Mouse (Mus musculus) limb, embryonic 10.5 days (tissue): ENCODE measurements around the gene Pstpip1. TPM values are rescaled to one million over a fixed set of nuclear protein-coding genes. Genes with fewer than 3 reads are reported as not detected.

Experiments used
- DNase-seq: peaks from one replicate; pipeline ENCODE4 v3.0.0-alpha.2; 2017; ENCODE audit warnings: low spot score
- H3K27ac ChIP-seq: fragments of 300-500 bp; sonication (generic); 2 replicates; pipeline ENCODE4 v1.5.1; 2016; ENCODE audit warnings: mild to moderate bottlenecking
- H3K27me3 ChIP-seq: fragments of 300-500 bp; sonication (generic); 2 replicates; pipeline ENCODE4 v1.6.1; 2016; ENCODE audit warnings: low read depth, mild to moderate bottlenecking; ENCODE audit not compliant: poor library complexity, severe bottlenecking
- H3K36me3 ChIP-seq: fragments of 300-500 bp; sonication (generic); 2 replicates; pipeline ENCODE4 v1.6.1; 2016; ENCODE audit warnings: mild to moderate bottlenecking, moderate library complexity
- H3K4me1 ChIP-seq: fragments of 300-500 bp; sonication (generic); 2 replicates; pipeline ENCODE4 v1.6.1; 2016
- H3K4me3 ChIP-seq: fragments of 300-500 bp; sonication (generic); 2 replicates; pipeline ENCODE4 v1.5.1; 2016; ENCODE audit warnings: mild to moderate bottlenecking, moderate library complexity
- H3K9me3 ChIP-seq: fragments of 300-500 bp; sonication (generic); replicated peaks from 2 replicates; pipeline ENCODE4 v1.6.1; 2016; ENCODE audit warnings: mild to moderate bottlenecking
- WGBS: fragments of 180-500 bp; shearing (Covaris S2); methylation state at CpG from one replicate; pipeline ENCODE4 v1.1.7; 2016; 5-methylcytosine and 5-hydroxymethylcytosine counted together
- polyA plus RNA-seq: library from polyadenylated mRNA; unstranded; fragments of >200 nt; fragmentation: Nextera tagmentation; extraction: Ambion mirVana; gene quantifications from 2 replicates; pipeline ENCODE4 v1.2.1, GENCODE M21; 2016

Gene Pstpip1
- polyA plus RNA-seq, 1 experiment from 2014 or later = 0.64 TPM

GRCm38 (mm10) chr9:56118091-56118490, 28.3 kb downstream of the Pstpip1 start:
- Histone ChIP-seq H3K4me3 (no peak overlapping the region), H3K4me1 (peaks cover 38% of the 10 kb centered on the region), H3K9me3 (no peaks in the 10 kb centered on the region), H3K36me3 (no peaks in the 10 kb centered on the region), H3K27me3 (0 out of 2 replicates have a peak, but pooled peaks cover 10% of the 10 kb centered on the region), H3K27ac (no peak overlapping the region)
- no peak for DNase-seq
- WGBS = 79% methylated on average over 5 of the region's 5 CpGs

- H3K36me3 ChIP-seq = no peaks in the 10 kb centered on the region
- peak overlapping the region; percentile 55 for H3K4me3 ChIP-seq
- peak; percentile 83 for DNase-seq
- H3K27ac ChIP-seq = peak overlapping the region; percentile 77
- H3K27me3 ChIP-seq = 0 out of 2 replicates have a peak, but pooled peaks cover 10% of the 10 kb centered on the region
- WGBS = 5% methylated on average over 14 of the region's 14 CpGs
- H3K4me1 ChIP-seq = peaks cover 34% of the 10 kb centered on the region
- no peaks in the 10 kb centered on the region for H3K9me3 ChIP-seq
These were observed 28.8 kb downstream of the Pstpip1 start for GRCm38 (mm10) chr9:56118582-56118981.

- 59% methylated on average over 2 of the region's 2 CpGs for WGBS
- no peaks in the 10 kb centered on the region for H3K9me3 ChIP-seq
- no peaks in the 10 kb centered on the region for H3K36me3 ChIP-seq
- H3K27ac ChIP-seq = no peak overlapping the region
- H3K27me3 ChIP-seq = 0 out of 2 replicates have a peak, but pooled peaks cover 10% of the 10 kb centered on the region
- no peak for DNase-seq
- peaks cover 30% of the 10 kb centered on the region for H3K4me1 ChIP-seq
- H3K4me3 ChIP-seq = no peak overlapping the region
These were observed 29.9 kb downstream of the Pstpip1 start for GRCm38 (mm10) chr9:56119651-56120050.

GRCm38 (mm10) chr9:56121097-56121496, 31.3 kb downstream of the Pstpip1 start:
- DNase-seq = no peak
- no peaks in the 10 kb centered on the region for H3K36me3 ChIP-seq
- 27% methylated on average over 7 of the region's 7 CpGs for WGBS
- H3K27me3 ChIP-seq = 0 out of 2 replicates have a peak, but pooled peaks cover 10% of the 10 kb centered on the region
- H3K27ac ChIP-seq = peak overlapping the region; percentile 42; the same call in 1 of the 2 replicates
- 0 out of 2 replicates have a peak overlapping the region, but pooled peaks have one; percentile 9 for H3K4me3 ChIP-seq
- peaks cover 42% of the 10 kb centered on the region for H3K4me1 ChIP-seq
- no peaks in the 10 kb centered on the region for H3K9me3 ChIP-seq

- no peak for DNase-seq
These were observed 33.2 kb downstream of the Pstpip1 start for GRCm38 (mm10) chr9:56122973-56123372.

GRCm38 (mm10) chr9:56123613-56124012, 33.9 kb downstream of the Pstpip1 start:
- Histone ChIP-seq H3K36me3 (peaks cover 22% of the 10 kb centered on the region), H3K4me1 (peaks cover 39% of the 10 kb centered on the region), H3K9me3 (no peaks in the 10 kb centered on the region), H3K27ac (no peak overlapping the region), H3K4me3 (no peak overlapping the region), H3K27me3 (0 out of 2 replicates have a peak, but pooled peaks cover 10% of the 10 kb centered on the region)
- no peak for DNase-seq
- WGBS = 81% methylated on average over 7 of the region's 7 CpGs

More at GRCm38 (mm10) chr9:56122973-56123372, 33.2 kb downstream of the Pstpip1 start:
- Histone ChIP-seq H3K9me3 (no peaks in the 10 kb centered on the region), H3K27ac (no peak overlapping the region), H3K4me1 (peaks cover 42% of the 10 kb centered on the region), H3K27me3 (0 out of 2 replicates have a peak, but pooled peaks cover 10% of the 10 kb centered on the region), H3K36me3 (peaks cover 16% of the 10 kb centered on the region), H3K4me3 (no peak overlapping the region)
- 83% methylated on average over 8 of the region's 8 CpGs for WGBS

- DNase-seq = no peak
- no peaks in the 10 kb centered on the region for H3K9me3 ChIP-seq
- 30% methylated on average over 11 of the region's 11 CpGs for WGBS
- H3K27ac ChIP-seq = no peak overlapping the region
- H3K4me1 ChIP-seq = peaks cover 32% of the 10 kb centered on the region
- 0 out of 2 replicates have a peak, but pooled peaks cover 6% of the 10 kb centered on the region for H3K27me3 ChIP-seq
- H3K36me3 ChIP-seq = peaks cover 32% of the 10 kb centered on the region
- no peak overlapping the region for H3K4me3 ChIP-seq
These were observed 34.8 kb downstream of the Pstpip1 start for GRCm38 (mm10) chr9:56124561-56124960.

- H3K4me3 ChIP-seq = no peak overlapping the region
- no peaks in the 10 kb centered on the region for H3K27me3 ChIP-seq
- no peaks in the 10 kb centered on the region for H3K9me3 ChIP-seq
- H3K36me3 ChIP-seq = peaks cover 52% of the 10 kb centered on the region
- no peak overlapping the region for H3K27ac ChIP-seq
- WGBS = 93% methylated on average over 16 of the region's 16 CpGs
- H3K4me1 ChIP-seq = peaks cover 22% of the 10 kb centered on the region
- no peak for DNase-seq
These were observed 36.9 kb downstream of the Pstpip1 start for GRCm38 (mm10) chr9:56126453-56127173.

- Histone ChIP-seq H3K4me1 (peaks cover 19% of the 10 kb centered on the region), H3K27ac (no peak overlapping the region), H3K4me3 (no peak overlapping the region), H3K9me3 (no peaks in the 10 kb centered on the region), H3K27me3 (no peaks in the 10 kb centered on the region), H3K36me3 (peaks cover 70% of the 10 kb centered on the region)
- 94% methylated on average over 9 of the region's 9 CpGs for WGBS
- no peak for DNase-seq
These were observed 38.6 kb downstream of the Pstpip1 start for GRCm38 (mm10) chr9:56128331-56128730.

GRCm38 (mm10) chr9:56129951-56130350, 40.2 kb downstream of the Pstpip1 start:
- no peak for DNase-seq
- WGBS = 96% methylated on average over 3 of the region's 3 CpGs
- no peak overlapping the region for H3K27ac ChIP-seq
- no peak overlapping the region for H3K4me3 ChIP-seq
- no peaks in the 10 kb centered on the region for H3K27me3 ChIP-seq
- H3K4me1 ChIP-seq = peaks cover 13% of the 10 kb centered on the region
- H3K36me3 ChIP-seq = peaks cover 86% of the 10 kb centered on the region
- no peaks in the 10 kb centered on the region for H3K9me3 ChIP-seq

- peaks cover 8% of the 10 kb centered on the region for H3K4me1 ChIP-seq
- no peaks in the 10 kb centered on the region for H3K9me3 ChIP-seq
- no peak overlapping the region for H3K27ac ChIP-seq
- no peak for DNase-seq
- H3K36me3 ChIP-seq = peaks cover 92% of the 10 kb centered on the region
- H3K4me3 ChIP-seq = no peak overlapping the region
- H3K27me3 ChIP-seq = no peaks in the 10 kb centered on the region
- 43% methylated on average over 4 of the region's 4 CpGs for WGBS
These were observed 40.8 kb downstream of the Pstpip1 start for GRCm38 (mm10) chr9:56130536-56130935.

GRCm38 (mm10) chr9:56131813-56132525, 42.2 kb downstream of the Pstpip1 start:
- Histone ChIP-seq H3K9me3 (no peaks in the 10 kb centered on the region), H3K36me3 (peaks cover 100% of the 10 kb centered on the region), H3K27me3 (no peaks in the 10 kb centered on the region), H3K27ac (no peak overlapping the region), H3K4me3 (no peak overlapping the region), H3K4me1 (peaks cover 4% of the 10 kb centered on the region; the same call in 1 of the 2 replicates)
- 69% methylated on average over 10 of the region's 10 CpGs for WGBS
- no peak for DNase-seq

- WGBS = 95% methylated on average over 5 of the region's 5 CpGs
- peaks cover 98% of the 10 kb centered on the region for H3K36me3 ChIP-seq
- H3K4me1 ChIP-seq = peaks cover 4% of the 10 kb centered on the region; the same call in 1 of the 2 replicates
- H3K27ac ChIP-seq = no peak overlapping the region
- DNase-seq = no peak
- no peak overlapping the region for H3K4me3 ChIP-seq
- H3K27me3 ChIP-seq = no peaks in the 10 kb centered on the region
- no peaks in the 10 kb centered on the region for H3K9me3 ChIP-seq
These were observed 44.2 kb downstream of the Pstpip1 start for GRCm38 (mm10) chr9:56133970-56134369.
